ENCODE assay signal across 21 mouse cellular contexts in the genomic region with DNA sequence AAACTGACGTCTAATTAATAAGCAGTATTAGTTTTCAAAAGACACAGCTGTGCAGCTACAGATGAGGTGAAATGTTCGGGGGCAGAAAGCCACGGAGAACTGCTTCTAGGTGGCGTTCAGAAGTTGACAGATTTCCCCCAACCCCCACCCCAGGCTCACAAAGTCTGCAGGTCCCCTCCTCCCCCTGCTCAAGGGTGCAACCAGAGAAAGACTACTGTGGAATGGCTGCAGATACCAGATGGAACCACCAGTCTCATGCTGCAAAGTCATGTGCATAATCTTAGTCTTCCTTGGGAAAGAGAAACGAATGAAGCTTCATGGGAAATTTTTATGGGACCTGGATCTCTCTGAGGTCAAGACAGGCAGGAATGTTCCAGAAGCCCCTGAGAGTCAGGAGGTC. TPM values are rescaled to one million over a fixed set of nuclear protein-coding genes. Genes with fewer than 3 reads are reported as not detected.
DNase-seq lines count a peak whose midpoint lies in the region; ATAC-seq and TF ChIP-seq lines count a peak whose summit lies in the region.
"Had no signal": no experiment of that assay in that cellular context is flagged by ENCODE, and none has a peak within 500 bp of the region (broad histone marks: within the 10 kb centered on the region; RNA-seq: fewer than 3 reads in every experiment).

No protein-coding gene starts in this region.

- ATAC-seq in heart, embryonic 12.5 days (ENCODE audit: insufficient number of reproducible peaks, low FRiP score) = no peak
- 0 out of 2 replicates have a peak, but pooled peaks have one; percentile 54 for ATAC-seq in kidney, postnatal 0 days (replicated peaks; ENCODE audit: low FRiP score, low read depth)
- no peak for ATAC-seq in hindbrain, postnatal 0 days
- ATAC-seq: inflammation-experienced regulatory T-cells, adult 6 months had no signal

- intact Hi-C loops in gastrocnemius, postnatal 14 days (cut with DNase I; ENCODE audit: low total_unique reads) = no loop called here

- peaks cover 7% of the 10 kb centered on the region; the same call in 1 of the 2 replicates for H3K4me1 ChIP-seq in heart, embryonic 12.5 days (replicated peaks)
- H3K4me1 ChIP-seq in heart, embryonic 10.5 days = peaks cover 8% of the 10 kb centered on the region; the same call in 1 of the 2 replicates
- no peaks in the 10 kb centered on the region for H3K4me1 ChIP-seq in kidney, postnatal 0 days (replicated peaks; ENCODE audit: insufficient read depth, low read length)
- H3K4me1 ChIP-seq in hindbrain, postnatal 0 days (ENCODE audit: insufficient read depth, low read length) = no peaks in the 10 kb centered on the region

- no peak overlapping the region for H3K9ac ChIP-seq in heart, embryonic 12.5 days
- H3K9ac ChIP-seq in kidney, postnatal 0 days (ENCODE audit: low read depth, low read length) = no peak overlapping the region
- H3K9ac ChIP-seq in hindbrain, postnatal 0 days (replicated peaks; ENCODE audit: low read length) = no peak overlapping the region
- H3K9ac ChIP-seq: lung, embryonic 14.5 days; midbrain, embryonic 12.5 days had no signal

- H3K9me3 ChIP-seq in heart, embryonic 12.5 days (replicated peaks) = 0 out of 2 replicates have a peak, but pooled peaks cover 3% of the 10 kb centered on the region
- H3K9me3 ChIP-seq in heart, embryonic 10.5 days = 0 out of 2 replicates have a peak, but pooled peaks cover 5% of the 10 kb centered on the region
- H3K9me3 ChIP-seq in kidney, postnatal 0 days (replicated peaks; ENCODE audit: low read length) = no peaks in the 10 kb centered on the region
- no peaks in the 10 kb centered on the region for H3K9me3 ChIP-seq in hindbrain, postnatal 0 days (ENCODE audit: low read length)
- H3K9me3 ChIP-seq: limb, embryonic 10.5 days; midbrain, embryonic 12.5 days had no signal

- 56% methylated on average over 5 of the region's 5 CpGs for WGBS in heart, embryonic 12.5 days
- WGBS in heart, embryonic 10.5 days = 54% methylated on average over 5 of the region's 5 CpGs
- WGBS in kidney, postnatal 0 days = 36% methylated on average over 5 of the region's 5 CpGs
- WGBS in hindbrain, postnatal 0 days = 44% methylated on average over 5 of the region's 5 CpGs

- TF ChIP-seq CTCF in kidney, postnatal 0 days (IDR thresholded peaks at IDR 0.05; ENCODE audit: low read depth) = no peak
- TF ChIP-seq CTCF in hindbrain, postnatal 0 days (IDR thresholded peaks at IDR 0.05; ENCODE audit: low read depth) = no peak

- H3K27ac ChIP-seq in heart, embryonic 12.5 days (ENCODE audit: poor library complexity, severe bottlenecking) = no peak overlapping the region
- no peak overlapping the region for H3K27ac ChIP-seq in heart, embryonic 10.5 days
- no peak overlapping the region for H3K27ac ChIP-seq in kidney, postnatal 0 days
- H3K27ac ChIP-seq in hindbrain, postnatal 0 days = no peak overlapping the region
- H3K27ac ChIP-seq: left cerebral cortex, adult 2 months had no signal

- peak overlapping the region; percentile 50; the same call in 1 of the 2 replicates for H3K4me2 ChIP-seq in heart, embryonic 12.5 days
- no peak overlapping the region for H3K4me2 ChIP-seq in kidney, postnatal 0 days (ENCODE audit: low read length)
- H3K4me2 ChIP-seq in hindbrain, postnatal 0 days (ENCODE audit: low read depth, low read length) = no peak overlapping the region
- H3K4me2 ChIP-seq: liver, embryonic 11.5 days; midbrain, embryonic 12.5 days had no signal

- H3K27me3 ChIP-seq in heart, embryonic 12.5 days (replicated peaks) = no peaks in the 10 kb centered on the region
- no peaks in the 10 kb centered on the region for H3K27me3 ChIP-seq in heart, embryonic 10.5 days (ENCODE audit: insufficient read depth, poor library complexity, severe bottlenecking)
- no peaks in the 10 kb centered on the region for H3K27me3 ChIP-seq in kidney, postnatal 0 days (ENCODE audit: insufficient read depth, low read length)
- no peaks in the 10 kb centered on the region for H3K27me3 ChIP-seq in hindbrain, postnatal 0 days (ENCODE audit: insufficient read depth, low read length)
- H3K27me3 ChIP-seq: midbrain, embryonic 12.5 days had no signal

- H3K36me3 ChIP-seq in heart, embryonic 12.5 days = no peaks in the 10 kb centered on the region
- H3K36me3 ChIP-seq in heart, embryonic 10.5 days = no peaks in the 10 kb centered on the region
- no peaks in the 10 kb centered on the region for H3K36me3 ChIP-seq in kidney, postnatal 0 days (ENCODE audit: insufficient read depth, low read length)
- no peaks in the 10 kb centered on the region for H3K36me3 ChIP-seq in hindbrain, postnatal 0 days (ENCODE audit: insufficient read depth, low read length)
- H3K36me3 ChIP-seq: limb, embryonic 10.5 days; midbrain, embryonic 12.5 days had no signal

- no peak for DNase-seq in heart, embryonic 10.5 days (ENCODE audit: low spot score)
- peak; percentile 26 for DNase-seq in kidney, postnatal 0 days (ENCODE audit: low spot score)
- DNase-seq in kidney, adult 9 months = no peak
- DNase-seq in R1 (ENCODE audit: low read depth, low spot score) = peak; percentile 6
- DNase-seq in hindbrain, postnatal 0 days (ENCODE audit: low spot score) = peak; percentile 12
- no peak for DNase-seq in ovary, adult 18-20 months (ENCODE audit: low spot score)
- DNase-seq in gastrocnemius, postnatal 14 days = no peak
- DNase-seq: cerebellum, adult 11-12 months; cerebellum, postnatal 25 days; gastrocnemius, postnatal 36 days; lung, embryonic 14.5 days; lung, postnatal 4 days; right cerebral cortex, postnatal 4 days; thymus, postnatal 36 days had no signal

- no peak overlapping the region for H3K4me3 ChIP-seq in heart, embryonic 12.5 days
- H3K4me3 ChIP-seq in heart, embryonic 10.5 days = no peak overlapping the region
- no peak overlapping the region for H3K4me3 ChIP-seq in kidney, postnatal 0 days (replicated peaks; ENCODE audit: low read depth, low read length)
- H3K4me3 ChIP-seq in hindbrain, postnatal 0 days (ENCODE audit: low read length) = no peak overlapping the region
- H3K4me3 ChIP-seq: erythroblast, embryonic 14.5 days; left cerebral cortex, adult 2 months; limb, embryonic 10.5 days; midbrain, embryonic 12.5 days had no signal

RNA-seq across cellular contexts. Expression of a gene that starts 29.4 kb away (rescaled TPM):
- polyA plus RNA-seq in heart, embryonic 12.5 days (2016; fragmentation: Nextera tagmentation; extraction: Ambion mirVana) = 136 and 137 TPM in 2 replicates
- polyA plus RNA-seq in heart, embryonic 10.5 days (2016; fragmentation: Nextera tagmentation; extraction: Ambion mirVana) = 161 and 170 TPM in 2 replicates
- 98.9 and 105 TPM in 2 replicates for polyA plus RNA-seq in kidney, postnatal 0 days (2015; fragmentation: Nextera tagmentation; extraction: Ambion mirVana)
- total RNA-seq in hindbrain, postnatal 0 days (2014; rRNA removed) = 50.0 and 50.9 TPM in 2 replicates
- polyA plus RNA-seq in hindbrain, postnatal 0 days (2015; fragmentation: Nextera tagmentation; extraction: Ambion mirVana) = 90.5 and 91.9 TPM in 2 replicates
- 10 to 100 TPM; 54.1 to 62.6 TPM for total RNA-seq in gastrocnemius, postnatal 14 days (2021)

RNA-seq across cellular contexts. Expression of a gene that starts 38.4 kb away (rescaled TPM):
- 1,038 and 1,054 TPM in 2 replicates for polyA plus RNA-seq in heart, embryonic 12.5 days (2016; fragmentation: Nextera tagmentation; extraction: Ambion mirVana)
- 675 and 791 TPM in 2 replicates for polyA plus RNA-seq in heart, embryonic 10.5 days (2016; fragmentation: Nextera tagmentation; extraction: Ambion mirVana)
- 1,098 and 1,156 TPM in 2 replicates for polyA plus RNA-seq in kidney, postnatal 0 days (2015; fragmentation: Nextera tagmentation; extraction: Ambion mirVana)
- 397 and 488 TPM in 2 replicates for total RNA-seq in hindbrain, postnatal 0 days (2014; rRNA removed)
- 925 and 953 TPM in 2 replicates for polyA plus RNA-seq in hindbrain, postnatal 0 days (2015; fragmentation: Nextera tagmentation; extraction: Ambion mirVana)
- total RNA-seq in gastrocnemius, postnatal 14 days (2021) = 1,000 to 10,000 TPM; 1,038 to 1,188 TPM

RNA-seq across cellular contexts. Expression of a gene that starts 51.8 kb away (rescaled TPM):
- polyA plus RNA-seq in heart, embryonic 12.5 days (2016; fragmentation: Nextera tagmentation; extraction: Ambion mirVana) = 7.5 and 13.8 TPM in 2 replicates
- polyA plus RNA-seq in heart, embryonic 10.5 days (2016; fragmentation: Nextera tagmentation; extraction: Ambion mirVana) = 7.6 and 12.0 TPM in 2 replicates
- polyA plus RNA-seq in kidney, postnatal 0 days (2015; fragmentation: Nextera tagmentation; extraction: Ambion mirVana) = 0.32 and 0.41 TPM in 2 replicates
- 1.0 TPM in 1 of 2 replicates, not detected in the other for total RNA-seq in hindbrain, postnatal 0 days (2014; rRNA removed)
- 0.13 TPM in 1 of 2 replicates, not detected in the other for polyA plus RNA-seq in hindbrain, postnatal 0 days (2015; fragmentation: Nextera tagmentation; extraction: Ambion mirVana)
- under 1 TPM in 1 of 2 experiments, not detected in 1; 0.14 TPM for total RNA-seq in gastrocnemius, postnatal 14 days (2021)
- total RNA-seq: gastrocnemius, postnatal 36 days; left cerebral cortex, adult 2 months had no signal

Comparison
In these comparisons a context has a peak if more than half of its experiments do, and no peak if none do; other contexts are left out.
1. DNase-seq: peak in kidney, postnatal 0 days (single experiment), R1 (single experiment) and hindbrain, postnatal 0 days (single experiment); none in heart, embryonic 10.5 days (single experiment), kidney, adult 9 months (single experiment), ovary, adult 18-20 months (single experiment) and gastrocnemius, postnatal 14 days (single experiment).